Mouse (Mus musculus) bone marrow, adult 2 months (tissue): ENCODE measurements at regions not wholly inside any gene's neighbourhood (a gene's known extent, or its start where the extent isn't known, plus 50 kb on each side); places are given as distances from the start of the nearest gene placed in this dataset.

Experiments
- CTCF ChIP-seq: fragments of 200-500 bp; IDR thresholded peaks from 2 replicates; pipeline ENCODE4 v1.5.1; 2011; ENCODE audit warnings: low read length, control low read depth; ENCODE audit not compliant: control insufficient read depth, insufficient read depth
- POLR2A ChIP-seq: fragments of 200-500 bp; IDR thresholded peaks from 2 replicates; pipeline ENCODE4 v1.6.1; 2011; ENCODE audit warnings: low read depth, mild to moderate bottlenecking, control low read depth, low read length, borderline replicate concordance; ENCODE audit not compliant: control insufficient read depth

DNA sequence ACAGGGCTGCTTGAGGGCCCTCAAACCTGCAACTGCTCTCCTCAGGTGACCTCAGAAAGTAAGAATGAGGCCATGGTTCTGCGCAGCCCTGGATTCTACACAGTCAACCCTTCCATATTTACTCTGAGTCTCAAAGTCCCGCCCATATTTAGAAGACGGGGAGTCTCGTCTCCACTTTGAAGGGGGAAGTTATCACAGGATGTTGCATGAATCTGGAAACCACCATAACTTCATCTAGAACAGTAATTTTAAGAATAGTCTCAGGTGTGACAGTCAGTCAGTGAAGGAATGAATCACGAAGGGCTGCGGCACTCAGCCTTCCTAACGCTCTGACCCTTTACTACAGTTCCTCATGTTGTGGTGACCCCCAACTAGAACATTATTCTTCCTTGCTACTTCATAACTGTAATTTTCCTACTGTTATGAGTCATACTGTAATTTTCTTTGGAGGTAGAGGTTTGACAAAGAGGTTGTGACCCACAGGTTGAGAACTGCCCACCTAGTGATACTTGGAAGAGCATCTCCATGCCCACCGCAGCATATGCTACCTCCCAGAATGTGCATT lies 122.9 kb upstream of the Rybp start:
- TF ChIP-seq POLR2A (no peak), CTCF (no peak)
